Mouse (Mus musculus) olfactory bulb, adult 2 months (tissue): ENCODE results near the gene Tap1.

Experiments
- CTCF ChIP-seq: fragments of 200-500 bp; IDR thresholded peaks from 2 replicates; pipeline ENCODE4 v1.5.1; 2012; ENCODE audit warnings: low read depth, mild to moderate bottlenecking, low read length, moderate library complexity; ENCODE audit not compliant: insufficient read depth
- POLR2A ChIP-seq: fragments of 200-500 bp; IDR thresholded peaks from 2 replicates; pipeline ENCODE4 v1.6.1; 2012; ENCODE audit warnings: mild to moderate bottlenecking, low read depth, low read length, moderate library complexity; ENCODE audit not compliant: insufficient read depth

DNA sequence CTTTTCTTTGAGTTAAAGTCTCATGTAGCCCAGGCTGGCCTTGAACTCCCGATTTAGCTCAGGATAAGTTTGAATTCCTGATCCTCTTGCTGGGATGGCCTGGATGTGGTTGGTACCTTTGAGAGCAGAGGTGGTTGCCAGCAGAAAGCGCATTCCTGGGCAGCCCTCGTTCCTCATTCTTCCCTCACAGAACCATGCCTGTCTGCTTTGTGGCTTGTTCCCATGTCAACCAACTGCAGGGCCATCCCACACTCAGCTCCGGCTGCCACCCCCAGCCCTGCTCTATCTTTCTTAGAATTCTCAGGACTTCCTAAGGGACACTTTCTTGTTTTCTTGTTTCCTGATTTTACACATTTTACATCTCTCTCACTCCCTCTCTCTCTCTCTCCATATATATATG, 45.9 kb upstream of the Tap1 start:
- TF ChIP-seq CTCF (no peak), POLR2A (no peak)
